Mouse (Mus musculus) spleen, adult 2 months (tissue): ENCODE measurements around the gene Pcif1.

Source experiments
- CTCF ChIP-seq: fragments of 200-500 bp; IDR thresholded peaks from 2 replicates; pipeline ENCODE4 v1.5.1; 2011; ENCODE audit warnings: mild to moderate bottlenecking, inconsistent platforms; ENCODE audit not compliant: insufficient read depth, insufficient read length, insufficient replicate concordance; ENCODE audit errors: extremely low read depth
- POLR2A ChIP-seq: fragments of 200-500 bp; IDR thresholded peaks from 2 replicates; pipeline ENCODE4 v1.6.1; 2011; ENCODE audit warnings: low read depth, low read length, inconsistent platforms

DNA sequence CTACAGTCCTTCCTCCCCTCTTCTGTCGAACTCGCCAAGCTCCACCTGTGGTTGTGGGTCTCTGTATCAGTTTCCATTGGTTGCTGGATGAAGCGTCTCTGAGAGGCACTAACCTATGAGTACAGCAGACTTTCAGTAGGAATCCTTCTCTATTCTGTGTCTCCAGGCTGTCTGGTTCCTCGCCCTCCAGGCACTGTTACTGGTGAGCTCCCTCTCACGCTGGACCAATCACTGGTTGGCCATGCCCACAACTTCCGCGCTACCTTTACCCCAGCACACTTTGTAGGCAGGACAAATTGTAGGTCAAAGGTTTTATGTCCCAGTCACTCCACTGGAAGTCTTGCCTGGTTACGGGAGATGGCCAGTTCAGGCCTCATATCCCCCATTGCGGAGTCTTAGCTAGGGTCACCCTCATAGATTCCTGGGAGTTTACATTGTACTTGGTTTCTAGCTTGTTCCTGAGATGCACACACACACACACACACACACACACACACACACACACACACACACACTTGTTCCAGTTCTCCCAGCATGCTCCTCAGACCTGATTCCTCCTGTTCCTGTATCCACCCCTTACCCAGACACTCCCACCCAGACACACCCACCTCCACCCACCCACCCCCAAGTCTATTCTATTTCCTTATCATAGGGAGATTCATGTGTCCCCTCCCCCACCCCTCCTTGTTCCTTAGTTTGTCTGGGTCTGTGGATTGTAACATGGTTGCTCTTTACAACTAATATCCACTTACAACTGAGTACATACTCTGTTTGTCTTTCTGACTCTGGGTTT lies 19.3 kb upstream of the Pcif1 start:
- TF ChIP-seq CTCF = no peak
- TF ChIP-seq POLR2A = no peak
